Comparison of ENCODE assay signal across 25 mouse cellular contexts in genomic region chr3:90062539-90062938, GRCm38 (mm10). TPM values are rescaled to one million over a fixed set of nuclear protein-coding genes. Genes with fewer than 3 reads are reported as not detected.
"Had no signal": no experiment of that assay in that cellular context is flagged by ENCODE, and none has a peak within 500 bp of the region (broad histone marks: within the 10 kb centered on the region; RNA-seq: fewer than 3 reads in every experiment).

No protein-coding gene starts in this region.

- H3K27me3 ChIP-seq: heart, embryonic 12.5 days; hindbrain, embryonic 13.5 days; hindbrain, embryonic 15.5 days; intestine, embryonic 15.5 days; limb, embryonic 12.5 days; liver, embryonic 13.5 days had no signal

- H3K9me3 ChIP-seq: heart, embryonic 10.5 days; heart, embryonic 12.5 days; hindbrain, embryonic 10.5 days; hindbrain, embryonic 13.5 days; hindbrain, embryonic 15.5 days; intestine, embryonic 15.5 days; limb, embryonic 10.5 days; limb, embryonic 12.5 days; liver, embryonic 13.5 days had no signal

- ATAC-seq: inflammation-experienced regulatory T-cells, adult 6 months; intestine, embryonic 15.5 days; intestine, postnatal 0 days had no signal

- DNase-seq: gastrocnemius, adult 2 months; gastrocnemius, postnatal 10 days; gastrocnemius, postnatal 25 days; heart, adult 2 months; heart, postnatal 4 days; kidney, adult 18-20 months; kidney, adult 8-10 months; kidney, postnatal 10 days; kidney, postnatal 25 days; kidney, postnatal 4 days; liver; liver, embryonic 13.5 days had no signal

- H3K4me2 ChIP-seq: heart, embryonic 12.5 days; hindbrain, embryonic 13.5 days; hindbrain, embryonic 15.5 days; intestine, embryonic 15.5 days; limb, embryonic 12.5 days; liver, embryonic 11.5 days; liver, embryonic 13.5 days had no signal

- H3K27ac ChIP-seq: gastrocnemius, adult 2 months; heart, adult 2 months; heart, embryonic 10.5 days; hindbrain, embryonic 10.5 days; hindbrain, embryonic 13.5 days; hindbrain, embryonic 15.5 days; intestine, embryonic 15.5 days; layer of hippocampus, adult 2 months; left cerebral cortex, adult 2 months; limb, embryonic 10.5 days; limb, embryonic 12.5 days; liver, embryonic 13.5 days had no signal

- H3K4me3 ChIP-seq: gastrocnemius, adult 2 months; heart, adult 2 months; heart, embryonic 10.5 days; heart, embryonic 12.5 days; hindbrain, embryonic 10.5 days; hindbrain, embryonic 13.5 days; hindbrain, embryonic 15.5 days; intestine, embryonic 15.5 days; layer of hippocampus, adult 2 months; left cerebral cortex, adult 2 months; limb, embryonic 10.5 days; limb, embryonic 12.5 days; liver, embryonic 13.5 days had no signal

- H3K9ac ChIP-seq: heart, embryonic 12.5 days; hindbrain, embryonic 13.5 days; hindbrain, embryonic 15.5 days; intestine, embryonic 15.5 days; limb, embryonic 12.5 days; liver, embryonic 13.5 days had no signal

- H3K4me1 ChIP-seq: heart, embryonic 10.5 days; heart, embryonic 12.5 days; hindbrain, embryonic 10.5 days; hindbrain, embryonic 13.5 days; hindbrain, embryonic 15.5 days; intestine, embryonic 15.5 days; limb, embryonic 10.5 days; limb, embryonic 12.5 days; liver, embryonic 13.5 days had no signal

RNA-seq across cellular contexts. Expression of gene Nup210l, which starts 41.4 kb away (rescaled TPM):
- polyA plus RNA-seq: intestine, postnatal 0 days had no signal
